ENCODE assay signal across 8 mouse cellular contexts in the genomic region with DNA sequence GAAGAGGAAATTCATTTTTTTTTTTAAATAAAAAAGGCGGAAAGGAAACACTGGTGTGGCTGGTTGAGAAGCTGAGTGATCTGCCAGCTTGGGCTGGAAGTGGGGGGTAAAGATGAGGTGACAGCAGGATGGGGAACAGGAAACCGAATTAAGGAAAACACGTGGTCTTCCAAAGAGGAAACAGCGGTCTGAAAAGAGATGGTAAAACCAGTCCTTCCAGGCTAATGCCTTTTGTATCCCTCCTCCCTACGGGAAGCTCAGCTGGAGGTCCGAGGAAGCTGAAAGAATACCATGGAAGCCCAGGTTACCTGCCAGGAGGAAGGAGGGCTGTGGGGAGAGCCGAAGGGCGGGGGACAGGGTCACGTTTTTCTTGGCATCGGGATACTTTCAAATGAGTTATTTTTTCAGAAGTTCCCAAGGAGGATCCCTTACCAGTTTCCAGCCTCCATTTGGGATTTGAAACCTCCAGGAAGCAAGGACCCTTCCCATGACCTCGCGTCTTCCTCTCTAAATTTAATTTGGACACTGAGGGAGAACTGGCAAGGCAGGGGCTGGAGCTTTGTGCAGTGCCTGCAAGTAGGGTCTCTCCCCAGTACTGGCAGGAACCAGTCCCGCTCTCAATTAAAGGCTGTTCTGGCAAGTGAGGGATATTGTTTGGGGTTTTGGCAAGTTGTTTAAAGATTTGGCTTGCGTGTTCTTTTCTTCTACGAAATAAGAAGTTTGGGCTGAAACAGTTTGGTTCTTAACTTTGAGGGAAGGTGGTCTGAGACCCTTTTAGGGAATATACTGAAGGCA.
DNase-seq lines count a peak whose midpoint lies in the region; ATAC-seq and TF ChIP-seq lines count a peak whose summit lies in the region.

No protein-coding gene starts in this region.

- whole genome bisulfite sequencing in hindbrain, postnatal 0 days, result 48% methylated on average over 15 of the region's 15 CpGs
- 57% methylated on average over 15 of the region's 15 CpGs for WGBS in hindbrain, embryonic 11.5 days
- 35% methylated on average over 15 of the region's 15 CpGs for WGBS in embryonic facial prominence, embryonic 12.5 days
- 47% methylated on average over 15 of the region's 15 CpGs for WGBS in heart, postnatal 0 days
- WGBS in limb, embryonic 15.5 days, result 41% methylated on average over 15 of the region's 15 CpGs
- WGBS in midbrain, embryonic 13.5 days, result 59% methylated on average over 15 of the region's 15 CpGs

- no peak for ATAC-seq in hindbrain, postnatal 0 days
- ATAC-seq in hindbrain, embryonic 11.5 days (ENCODE audit: low FRiP score), result no peak
- ATAC-seq in embryonic facial prominence, embryonic 12.5 days (ENCODE audit: insufficient number of reproducible peaks, insufficient read depth, low FRiP score, low TSS enrichment), result no peak
- ATAC-seq in heart, postnatal 0 days (ENCODE audit: insufficient read depth, low read depth), result peak; percentile 17; the same call in 1 of the 2 replicates
- no peak for ATAC-seq in limb, embryonic 15.5 days (ENCODE audit: insufficient number of reproducible peaks, low FRiP score, low TSS enrichment, low read depth)
- no peak for ATAC-seq in midbrain, embryonic 13.5 days

- no peaks in the 10 kb centered on the region for H3K36me3 ChIP-seq in hindbrain, postnatal 0 days (ENCODE audit: insufficient read depth, low read length)
- no peaks in the 10 kb centered on the region for H3K36me3 ChIP-seq in hindbrain, embryonic 11.5 days (ENCODE audit: control insufficient read depth, insufficient read depth, low read length)
- no peaks in the 10 kb centered on the region for H3K36me3 ChIP-seq in embryonic facial prominence, embryonic 12.5 days
- H3K36me3 ChIP-seq in heart, postnatal 0 days (replicated peaks; ENCODE audit: control insufficient read depth, insufficient read depth, low read length), result no peaks in the 10 kb centered on the region
- H3K36me3 ChIP-seq in limb, embryonic 15.5 days, result no peaks in the 10 kb centered on the region
- H3K36me3 ChIP-seq in midbrain, embryonic 13.5 days, result no peaks in the 10 kb centered on the region

- peak overlapping the region; percentile 30; the same call in 1 of the 2 replicates for H3K4me2 ChIP-seq in hindbrain, postnatal 0 days (ENCODE audit: low read depth, low read length)
- H3K4me2 ChIP-seq in hindbrain, embryonic 11.5 days (replicated peaks; ENCODE audit: low read depth, low read length), result no peak overlapping the region
- H3K4me2 ChIP-seq in embryonic facial prominence, embryonic 12.5 days (replicated peaks), result peak overlapping the region; percentile 26
- H3K4me2 ChIP-seq in heart, postnatal 0 days (ENCODE audit: low read depth, low read length), result peak overlapping the region; percentile 16; the same call in 1 of the 2 replicates
- peak overlapping the region; percentile 2 for H3K4me2 ChIP-seq in limb, embryonic 15.5 days
- H3K4me2 ChIP-seq in midbrain, embryonic 13.5 days (replicated peaks), result no peak overlapping the region

- DNase-seq in hindbrain, postnatal 0 days (ENCODE audit: low spot score), result no peak
- no peak for DNase-seq in hindbrain, embryonic 11.5 days (ENCODE audit: low spot score)
- DNase-seq in heart, postnatal 0 days (ENCODE audit: low spot score), result peak; percentile 24
- DNase-seq in frontal cortex, postnatal 36 days (ENCODE audit: low spot score in 2 of 2), result no peak
- DNase-seq in layer of hippocampus, postnatal 25 days (ENCODE audit: extremely low spot score in 1 of 2, low spot score in 1 of 2), result no peak

- TF ChIP-seq CTCF in hindbrain, postnatal 0 days (IDR thresholded peaks at IDR 0.05; ENCODE audit: low read depth), result no peak
- TF ChIP-seq CTCF in heart, postnatal 0 days (IDR thresholded peaks at IDR 0.05; ENCODE audit: low read depth), result no peak

- no peak overlapping the region for H3K27ac ChIP-seq in hindbrain, postnatal 0 days
- no peak overlapping the region for H3K27ac ChIP-seq in hindbrain, embryonic 11.5 days (ENCODE audit: low read depth, low read length)
- H3K27ac ChIP-seq in embryonic facial prominence, embryonic 12.5 days, result no peak overlapping the region
- peak overlapping the region; percentile 66 for H3K27ac ChIP-seq in heart, postnatal 0 days (ENCODE audit: low read depth)
- H3K27ac ChIP-seq in limb, embryonic 15.5 days, result 0 out of 2 replicates have a peak overlapping the region, but pooled peaks have one; percentile 0
- H3K27ac ChIP-seq in midbrain, embryonic 13.5 days, result no peak overlapping the region

- TF ChIP-seq EP300 in heart, postnatal 0 days (IDR thresholded peaks at IDR 0.05; ENCODE audit: low read depth), result no peak; the same call in 1 of the 2 replicates

- H3K9me3 ChIP-seq in hindbrain, postnatal 0 days (ENCODE audit: low read length), result no peaks in the 10 kb centered on the region
- H3K9me3 ChIP-seq in hindbrain, embryonic 11.5 days (ENCODE audit: control insufficient read depth, low read length), result no peaks in the 10 kb centered on the region
- H3K9me3 ChIP-seq in embryonic facial prominence, embryonic 12.5 days, result no peaks in the 10 kb centered on the region
- H3K9me3 ChIP-seq in heart, postnatal 0 days (replicated peaks; ENCODE audit: control insufficient read depth, low read length), result no peaks in the 10 kb centered on the region
- no peaks in the 10 kb centered on the region for H3K9me3 ChIP-seq in limb, embryonic 15.5 days
- H3K9me3 ChIP-seq in midbrain, embryonic 13.5 days, result no peaks in the 10 kb centered on the region

- no peaks in the 10 kb centered on the region for H3K27me3 ChIP-seq in hindbrain, postnatal 0 days (ENCODE audit: insufficient read depth, low read length)
- H3K27me3 ChIP-seq in hindbrain, embryonic 11.5 days (ENCODE audit: control insufficient read depth, insufficient read depth, low read length), result no peaks in the 10 kb centered on the region
- H3K27me3 ChIP-seq in embryonic facial prominence, embryonic 12.5 days, result no peaks in the 10 kb centered on the region
- no peaks in the 10 kb centered on the region for H3K27me3 ChIP-seq in heart, postnatal 0 days (ENCODE audit: control insufficient read depth, insufficient read depth, low read length)
- no peaks in the 10 kb centered on the region for H3K27me3 ChIP-seq in limb, embryonic 15.5 days
- H3K27me3 ChIP-seq in midbrain, embryonic 13.5 days, result 0 out of 2 replicates have a peak, but pooled peaks cover 3% of the 10 kb centered on the region

- H3K9ac ChIP-seq in hindbrain, postnatal 0 days (replicated peaks; ENCODE audit: low read length), result no peak overlapping the region
- no peak overlapping the region for H3K9ac ChIP-seq in hindbrain, embryonic 11.5 days (ENCODE audit: low read depth, low read length)
- no peak overlapping the region for H3K9ac ChIP-seq in embryonic facial prominence, embryonic 12.5 days
- no peak overlapping the region for H3K9ac ChIP-seq in heart, postnatal 0 days (replicated peaks; ENCODE audit: low read depth, low read length)
- H3K9ac ChIP-seq in limb, embryonic 15.5 days, result no peak overlapping the region
- no peak overlapping the region for H3K9ac ChIP-seq in midbrain, embryonic 13.5 days (replicated peaks)

- H3K4me3 ChIP-seq in hindbrain, postnatal 0 days (ENCODE audit: low read length), result no peak overlapping the region
- H3K4me3 ChIP-seq in hindbrain, embryonic 11.5 days (ENCODE audit: low read depth, low read length), result no peak overlapping the region
- no peak overlapping the region for H3K4me3 ChIP-seq in embryonic facial prominence, embryonic 12.5 days
- no peak overlapping the region for H3K4me3 ChIP-seq in heart, postnatal 0 days (ENCODE audit: low read depth, low read length)
- no peak overlapping the region for H3K4me3 ChIP-seq in limb, embryonic 15.5 days
- H3K4me3 ChIP-seq in midbrain, embryonic 13.5 days (replicated peaks), result no peak overlapping the region

- H3K4me1 ChIP-seq in hindbrain, postnatal 0 days (ENCODE audit: insufficient read depth, low read length), result no peaks in the 10 kb centered on the region
- H3K4me1 ChIP-seq in hindbrain, embryonic 11.5 days (replicated peaks; ENCODE audit: control insufficient read depth, insufficient read depth, low read length), result no peaks in the 10 kb centered on the region
- H3K4me1 ChIP-seq in embryonic facial prominence, embryonic 12.5 days, result peaks cover 7% of the 10 kb centered on the region
- H3K4me1 ChIP-seq in heart, postnatal 0 days (ENCODE audit: control insufficient read depth, insufficient read depth), result peaks cover 24% of the 10 kb centered on the region
- H3K4me1 ChIP-seq in limb, embryonic 15.5 days, result peaks cover 12% of the 10 kb centered on the region
- peaks cover 6% of the 10 kb centered on the region for H3K4me1 ChIP-seq in midbrain, embryonic 13.5 days (replicated peaks)

Comparison
In these comparisons a context has a peak if more than half of its experiments do, and no peak if none do; other contexts are left out.
1. H3K4me2 ChIP-seq: peak in hindbrain, postnatal 0 days (single experiment), embryonic facial prominence, embryonic 12.5 days (single experiment), heart, postnatal 0 days (single experiment) and limb, embryonic 15.5 days (single experiment); none in hindbrain, embryonic 11.5 days (single experiment) and midbrain, embryonic 13.5 days (single experiment).
2. H3K27ac ChIP-seq: peak in heart, postnatal 0 days (single experiment) and limb, embryonic 15.5 days (single experiment); none in hindbrain, postnatal 0 days (single experiment), hindbrain, embryonic 11.5 days (single experiment), embryonic facial prominence, embryonic 12.5 days (single experiment) and midbrain, embryonic 13.5 days (single experiment).